Mouse (Mus musculus) olfactory bulb, adult 2 months (tissue): ENCODE data around the gene Ube2l6.

Experiments
- CTCF ChIP-seq: fragments of 200-500 bp; IDR thresholded peaks from 2 replicates; pipeline ENCODE4 v1.5.1; 2012; ENCODE audit warnings: low read depth, mild to moderate bottlenecking, low read length, moderate library complexity; ENCODE audit not compliant: insufficient read depth
- POLR2A ChIP-seq: fragments of 200-500 bp; IDR thresholded peaks from 2 replicates; pipeline ENCODE4 v1.6.1; 2012; ENCODE audit warnings: mild to moderate bottlenecking, low read depth, low read length, moderate library complexity; ENCODE audit not compliant: insufficient read depth

- TF ChIP-seq CTCF (no peak), POLR2A (no peak)
Measured at GRCm38 (mm10) chr2:84838593-84838949, 39.9 kb downstream of the Ube2l6 start, which contains the start of gene Slc43a1.
